Mouse (Mus musculus) effector memory CD4-positive, alpha-beta T cell, adult 5 months (primary cell): ENCODE data around the gene Zfp985. TPM values are rescaled to one million over a fixed set of nuclear protein-coding genes. Genes with fewer than 3 reads are reported as not detected.

Source experiments
- polyA plus RNA-seq: library from polyadenylated mRNA; unstranded; fragments of 100-300 nt; shearing (Covaris generic); gene quantifications from one replicate; pipeline ENCODE4 v1.2.1, GENCODE M21; 2017

The Zfp985 gene
- 0.71 TPM for polyA plus RNA-seq

DNA sequence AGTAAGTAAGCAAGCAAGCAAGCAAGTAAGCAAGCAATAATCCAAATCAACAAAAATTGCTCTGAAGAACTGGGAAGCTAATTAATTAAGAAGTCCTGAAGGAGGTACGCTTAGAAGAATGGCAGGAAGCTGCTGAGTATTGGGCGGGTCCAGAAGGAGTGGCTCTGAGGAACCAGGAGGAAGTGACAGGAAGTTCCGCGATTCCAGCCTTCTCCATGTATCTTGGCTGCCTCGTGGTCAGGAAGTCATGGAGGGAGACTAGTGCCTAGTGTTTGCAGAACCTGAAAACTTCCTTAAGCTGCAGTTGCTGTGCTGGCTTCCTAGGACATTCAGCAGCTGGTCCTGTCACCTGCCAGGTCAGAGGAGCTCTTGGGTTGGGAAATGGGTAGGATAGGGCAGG, at the start of gene Zfp985:
Zfp985 (plus strand) TSS at position 207 of the 400 bp plus-strand sequence.

DNA sequence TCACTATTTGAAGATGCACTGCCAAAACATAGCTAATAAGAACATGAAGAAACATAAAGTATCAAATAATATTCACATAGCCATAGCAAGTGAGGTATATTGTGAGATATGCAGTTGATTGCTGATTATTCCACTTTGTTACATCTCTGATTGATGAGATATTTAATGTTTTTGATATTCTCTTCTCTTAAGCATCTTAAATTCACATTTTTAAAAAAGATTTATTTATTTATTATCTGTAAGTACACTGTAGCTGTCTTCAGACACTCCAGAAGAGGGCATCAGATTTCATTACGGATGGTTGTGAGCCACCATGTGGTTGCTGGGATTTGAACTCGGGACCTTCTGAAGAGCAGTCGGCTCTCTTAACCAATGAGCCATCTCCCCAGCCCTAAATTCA, 13.2 kb upstream of the Zfp985 start, which contains the start of gene Gm16503:
Gm16503 (plus strand) TSS at position 301 of the 400 bp plus-strand sequence.

Other genes starting within 250 kb of the Zfp985 start
- gene Zfp988, start 247.6 kb upstream of the Zfp985 start, polyA plus RNA-seq, result 0.85 TPM
- not detected for gene Zfp978, start 192.0 kb upstream of the Zfp985 start, polyA plus RNA-seq
- gene Zfp982, start 60.9 kb upstream of the Zfp985 start, polyA plus RNA-seq, result not detected
- 0.79 TPM for gene Gm16503, start 13.1 kb upstream of the Zfp985 start, polyA plus RNA-seq
- 0.42 TPM for gene Zfp979, start 89.2 kb downstream of the Zfp985 start, polyA plus RNA-seq
- not detected for gene Zfp534, start 149.3 kb downstream of the Zfp985 start, polyA plus RNA-seq